Mouse (Mus musculus) MEL (cell line): ENCODE results near the gene Hs6st3. TPM values are rescaled to one million over a fixed set of nuclear protein-coding genes. Genes with fewer than 3 reads are reported as not detected.

ENCODE experiments used
- DNase-seq: peaks from one replicate; pipeline ENCODE4 v3.0.0; 2011; ENCODE audit warnings: low read depth, low spot score
- H3K27ac ChIP-seq: 2 replicates; pipeline ENCODE4 v1.5.1; 2012; ENCODE audit warnings: low read depth, mild to moderate bottlenecking, control low read depth, low read length, moderate library complexity; ENCODE audit not compliant: control insufficient read depth
- H3K27me3 ChIP-seq, 2 experiments: fragments of 150-350 bp in 1 of 2; sonication (generic) in 1 of 2; 2 replicates each; pipeline ENCODE4 v1.6.1; 2012; ENCODE audit warnings: low read length in 2 of 2, mild to moderate bottlenecking in 2 of 2, improper control_type of control experiment in 1 of 2, moderate library complexity in 1 of 2; ENCODE audit not compliant: insufficient read depth in 2 of 2, control insufficient read depth in 1 of 2
- H3K36me3 ChIP-seq, 2 experiments: 2 replicates each; pipeline ENCODE4 v1.6.1; 2012 to 2014; ENCODE audit warnings: low read length in 2 of 2, improper control_type of control experiment in 1 of 2, inconsistent platforms in 1 of 2, mild to moderate bottlenecking in 1 of 2; ENCODE audit not compliant: insufficient read depth in 2 of 2, control insufficient read depth in 1 of 2
- H3K4me1 ChIP-seq, 2 experiments: fragments of 150-350 bp in 1 of 2; sonication (generic) in 1 of 2; 2 replicates each; pipeline ENCODE4 v1.6.1; 2012; ENCODE audit warnings: low read length in 2 of 2, improper control_type of control experiment in 1 of 2, mild to moderate bottlenecking in 1 of 2; ENCODE audit not compliant: insufficient read depth in 2 of 2, control insufficient read depth in 1 of 2
- H3K4me3 ChIP-seq, 2 experiments: fragments of 150-350 bp in 1 of 2; sonication (generic) in 1 of 2; 2 replicates each; pipeline ENCODE4 v1.5.1; 2012; ENCODE audit warnings: low read depth in 2 of 2, low read length in 2 of 2, mild to moderate bottlenecking in 2 of 2, moderate library complexity in 2 of 2, control low read depth in 1 of 2, improper control_type of control experiment in 1 of 2; ENCODE audit not compliant: control insufficient read depth in 1 of 2, insufficient read depth in 1 of 2
- H3K79me2 ChIP-seq: 2 replicates; pipeline ENCODE4 v1.6.1; 2012; ENCODE audit warnings: mild to moderate bottlenecking, low read length, moderate library complexity; ENCODE audit not compliant: control insufficient read depth, poor library complexity, insufficient read depth
- H3K9ac ChIP-seq: 2 replicates; pipeline ENCODE4 v1.6.1; 2012; ENCODE audit warnings: low read depth, mild to moderate bottlenecking, control low read depth, low read length, moderate library complexity; ENCODE audit not compliant: control insufficient read depth, poor library complexity, severe bottlenecking
- H3K9me3 ChIP-seq: fragments of 150-350 bp; sonication (generic); replicated peaks from 2 replicates; pipeline ENCODE4 v1.6.1; 2012; ENCODE audit warnings: mild to moderate bottlenecking, low read length, improper control_type of control experiment, moderate library complexity; ENCODE audit not compliant: insufficient read depth
- BHLHE40 ChIP-seq: IDR thresholded peaks from 2 replicates; pipeline ENCODE4 v1.6.1; 2012; ENCODE audit warnings: low read depth, mild to moderate bottlenecking, inconsistent platforms, low read length, improper control_type of control experiment, borderline replicate concordance
- CHD2 ChIP-seq: IDR thresholded peaks from 2 replicates; pipeline ENCODE4 v1.6.1; 2011; ENCODE audit warnings: low read length, improper control_type of control experiment
- E2F4 ChIP-seq: IDR thresholded peaks from 2 replicates; pipeline ENCODE4 v1.6.1; 2011; ENCODE audit warnings: low read depth, low read length, improper control_type of control experiment, borderline replicate concordance
- GABPA ChIP-seq: IDR thresholded peaks from 2 replicates; pipeline ENCODE4 v1.6.1; 2012; ENCODE audit warnings: low read depth, mild to moderate bottlenecking, inconsistent platforms, low read length, improper control_type of control experiment, moderate library complexity
- HCFC1 ChIP-seq: IDR thresholded peaks from 2 replicates; pipeline ENCODE4 v1.6.1; 2012; ENCODE audit warnings: low read depth, mild to moderate bottlenecking, inconsistent platforms, low read length, improper control_type of control experiment, moderate library complexity
- KAT2A ChIP-seq: conservative IDR thresholded peaks from 2 replicates; pipeline ENCODE4 v1.6.1; 2012; ENCODE audit warnings: low read depth, low read length, improper control_type of control experiment, inconsistent platforms
- MAZ ChIP-seq: IDR thresholded peaks from 2 replicates; pipeline ENCODE4 v1.6.1; 2012; ENCODE audit warnings: low read depth, mild to moderate bottlenecking, inconsistent platforms, low read length, improper control_type of control experiment
- MEF2A ChIP-seq: IDR thresholded peaks from 2 replicates; pipeline ENCODE4 v1.6.1; 2014; ENCODE audit warnings: low read depth, mild to moderate bottlenecking, inconsistent platforms, low read length, improper control_type of control experiment; ENCODE audit not compliant: poor library complexity, insufficient replicate concordance, severe bottlenecking; ENCODE audit errors: extremely low read depth
- NELFE ChIP-seq: IDR thresholded peaks from 2 replicates; pipeline ENCODE4 v1.6.1; 2011; ENCODE audit warnings: low read depth, low read length, improper control_type of control experiment
- NRF1 ChIP-seq: IDR thresholded peaks from 2 replicates; pipeline ENCODE4 v1.6.1; 2014; ENCODE audit warnings: low read depth, mild to moderate bottlenecking, inconsistent platforms, low read length, improper control_type of control experiment, moderate library complexity; ENCODE audit not compliant: poor library complexity, insufficient read depth, severe bottlenecking
- POLR2A ChIP-seq, 2 experiments: IDR thresholded peaks; 2 replicates each; pipeline ENCODE4 v1.6.1; 2011 to 2012; ENCODE audit warnings: low read length in 2 of 2, mild to moderate bottlenecking in 2 of 2, control low read depth in 1 of 2, improper control_type of control experiment in 1 of 2, low read depth in 1 of 2, moderate library complexity in 1 of 2; ENCODE audit not compliant: control insufficient read depth in 1 of 2, insufficient read depth in 1 of 2, poor library complexity in 1 of 2
- RAD21 ChIP-seq: IDR thresholded peaks from 2 replicates; pipeline ENCODE4 v1.6.1; 2011; ENCODE audit warnings: mild to moderate bottlenecking, low read depth, low read length, improper control_type of control experiment
- SIN3A ChIP-seq: IDR thresholded peaks from 2 replicates; pipeline ENCODE4 v1.6.1; 2012; ENCODE audit warnings: low read length, improper control_type of control experiment, inconsistent platforms
- TBP ChIP-seq: IDR thresholded peaks from 2 replicates; pipeline ENCODE4 v1.8.0; 2011; ENCODE audit warnings: low read depth, low read length, improper control_type of control experiment
- UBTF ChIP-seq: IDR thresholded peaks from 2 replicates; pipeline ENCODE4 v1.6.1; 2012; ENCODE audit warnings: low read depth, mild to moderate bottlenecking, inconsistent platforms, low read length, improper control_type of control experiment, moderate library complexity, borderline replicate concordance; ENCODE audit not compliant: insufficient read depth
- USF1 ChIP-seq: IDR thresholded peaks from 2 replicates; pipeline ENCODE4 v1.6.1; 2014; ENCODE audit warnings: low read depth, mild to moderate bottlenecking, inconsistent platforms, low read length, improper control_type of control experiment, moderate library complexity
- USF2 ChIP-seq, 2 experiments: IDR thresholded peaks; 2 replicates each; pipeline ENCODE4 v1.6.1; 2011 to 2012; ENCODE audit warnings: improper control_type of control experiment in 2 of 2, low read length in 2 of 2, borderline replicate concordance in 1 of 2, inconsistent platforms in 1 of 2, low read depth in 1 of 2, mild to moderate bottlenecking in 1 of 2; ENCODE audit not compliant: insufficient read depth in 1 of 2
- ZMIZ1 ChIP-seq: IDR thresholded peaks from 2 replicates; pipeline ENCODE4 v1.6.1; 2012; ENCODE audit warnings: low read depth, mild to moderate bottlenecking, inconsistent platforms, low read length, improper control_type of control experiment, moderate library complexity
- polyA plus RNA-seq, 2 experiments: library from polyadenylated mRNA; stranded (reverse) in 1 of 2; unstranded in 1 of 2; fragments of >175 nt in 1 of 2; fragments of >200 nt in 1 of 2; gene quantifications; 2 replicates each; pipeline versions ENCODE4 v1.2.1 to v1.2.4; 2012; ENCODE audit warnings: low replicate concordance in 2 of 2, low read depth in 1 of 2; ENCODE audit not compliant: insufficient read length in 2 of 2, insufficient read depth in 1 of 2, missing spikeins in 1 of 2
- total RNA-seq: library from RNA; depleted of rRNA; stranded (reverse); fragments of 300-350 nt; gene quantifications from 2 replicates; pipeline ENCODE4 v1.2.3, GENCODE M21; 2012

Hs6st3 gene
- total and polyA plus RNA-seq, 3 experiments = not detected

GRCm38 (mm10) chr14:119612793-119613192 is 474.7 kb downstream of the Hs6st3 start:
- TF ChIP-seq E2F4 (no peak), BHLHE40 (no peak), TBP (no peak), POLR2A (IDR thresholded peaks at IDR 0.05; ENCODE audit: control insufficient read depth in 1 of 2, insufficient read depth in 1 of 2, low read depth in 1 of 2, low read length in 2 of 2, poor library complexity in 1 of 2) (no peak), ZMIZ1 (no peak), SIN3A (no peak), MEF2A (no peak), USF2 (IDR thresholded peaks at IDR 0.05; ENCODE audit: borderline replicate concordance in 1 of 2, insufficient read depth in 1 of 2, low read depth in 1 of 2, low read length in 2 of 2) (no peak), MAZ (no peak), RAD21 (no peak)
- TF ChIP-seq, all 39 proteins: peak for 0
- Histone ChIP-seq H3K9ac (no peak overlapping the region), H3K9me3 (no peaks in the 10 kb centered on the region), H3K27me3 (no peaks in the 10 kb centered on the region), H3K36me3 (no peaks in the 10 kb centered on the region), H3K4me3 (no peak overlapping the region), H3K27ac (no peak overlapping the region), H3K79me2 (no peaks in the 10 kb centered on the region), H3K4me1 (no peaks in the 10 kb centered on the region)
- no peak for DNase-seq

GRCm38 (mm10) chr14:119629127-119629526 is 491.0 kb downstream of the Hs6st3 start:
- H3K27ac ChIP-seq = no peak overlapping the region
- H3K4me1 ChIP-seq = no peaks in the 10 kb centered on the region
- no peak overlapping the region for H3K9ac ChIP-seq
- H3K9me3 ChIP-seq = no peaks in the 10 kb centered on the region
- no peaks in the 10 kb centered on the region for H3K36me3 ChIP-seq
- TF ChIP-seq NELFE = no peak
- no peak for TF ChIP-seq KAT2A
- no peak for TF ChIP-seq USF1
- TF ChIP-seq RAD21 = no peak
- TF ChIP-seq HCFC1 = no peak
- no peak for TF ChIP-seq CHD2
- no peak for TF ChIP-seq GABPA
- no peak for TF ChIP-seq UBTF
- TF ChIP-seq NRF1 = no peak
- no peak for DNase-seq
- no peaks in the 10 kb centered on the region for H3K79me2 ChIP-seq
- H3K27me3 ChIP-seq = no peaks in the 10 kb centered on the region
- no peak overlapping the region for H3K4me3 ChIP-seq
